Mouse (Mus musculus) right cerebral cortex, postnatal 10 days (tissue): ENCODE results near the gene Xirp1.
"Not testable (repeated sequence)": the region's sequence is repeated elsewhere in the genome, so short reads cannot be mapped to it uniquely, and the experiment has no call there.

ENCODE experiments used
- DNase-seq, 2 experiments: peaks; one replicate each; pipeline ENCODE4 v3.0.0; 2021; ENCODE audit warnings: low spot score in 2 of 2

The Xirp1 gene

DNA sequence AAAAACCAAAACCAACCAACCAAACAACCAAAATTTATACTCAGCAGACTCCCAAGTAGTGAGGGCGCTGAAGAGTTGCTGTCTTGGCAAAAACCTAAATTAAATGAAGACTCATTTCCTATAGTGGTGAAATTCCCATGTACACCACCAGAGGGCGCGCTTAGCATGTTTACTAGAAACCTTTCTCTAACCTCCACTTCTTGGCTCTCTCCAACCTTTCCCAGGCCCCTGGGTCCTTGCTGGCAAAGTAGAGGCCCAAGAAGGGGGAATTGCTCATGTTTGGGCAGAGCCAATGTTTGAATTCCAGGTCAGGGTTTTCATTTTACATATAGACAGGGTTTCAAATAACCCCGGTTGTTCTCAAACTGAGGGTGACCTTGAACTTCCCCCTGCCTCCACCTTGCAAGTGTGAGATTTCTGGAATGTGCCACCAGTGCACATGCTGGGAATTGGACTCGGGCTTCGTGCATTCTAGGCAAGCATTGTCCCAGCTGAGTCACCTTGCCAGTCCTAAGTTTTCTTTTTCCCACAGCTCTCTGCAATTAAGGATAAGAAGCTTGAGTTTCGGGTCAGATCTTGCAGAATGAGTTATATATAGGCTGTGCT is 3.0 kb downstream of the Xirp1 start:
- DNase-seq = peak; percentile 77 to 84

- DNase-seq = no peak
Measured at GRCm38 (mm10) chr9:120016956-120017355, 6.4 kb downstream of the Xirp1 start.

- no peak for DNase-seq
Measured at GRCm38 (mm10) chr9:120014828-120015227, 8.6 kb downstream of the Xirp1 start.

- DNase-seq = no peak
Measured at GRCm38 (mm10) chr9:120013251-120013820, 10.1 kb downstream of the Xirp1 start.

DNA sequence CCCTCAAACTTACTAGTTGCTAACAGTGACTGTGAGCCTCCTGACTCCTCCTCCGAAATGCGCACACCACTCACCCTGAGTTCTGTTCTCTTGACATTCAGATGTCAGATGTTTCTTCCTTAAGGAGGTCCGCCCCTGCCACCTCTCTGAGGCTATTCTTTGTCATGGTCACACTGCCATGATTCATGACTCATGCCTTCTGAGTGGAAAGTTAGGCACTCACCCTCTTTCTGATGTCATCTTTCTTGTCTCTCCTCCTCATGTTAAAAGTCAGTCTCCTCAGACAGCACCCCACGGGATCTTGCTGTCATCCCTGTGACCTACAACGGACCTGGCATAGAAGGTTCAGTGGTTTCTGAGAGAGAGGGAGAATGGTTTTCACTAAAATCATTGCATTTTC is 10.6 kb downstream of the Xirp1 start:
- no peak for DNase-seq

- DNase-seq = not testable (repeated sequence)
Measured at GRCm38 (mm10) chr9:120012161-120012560, 11.2 kb downstream of the Xirp1 start.

DNA sequence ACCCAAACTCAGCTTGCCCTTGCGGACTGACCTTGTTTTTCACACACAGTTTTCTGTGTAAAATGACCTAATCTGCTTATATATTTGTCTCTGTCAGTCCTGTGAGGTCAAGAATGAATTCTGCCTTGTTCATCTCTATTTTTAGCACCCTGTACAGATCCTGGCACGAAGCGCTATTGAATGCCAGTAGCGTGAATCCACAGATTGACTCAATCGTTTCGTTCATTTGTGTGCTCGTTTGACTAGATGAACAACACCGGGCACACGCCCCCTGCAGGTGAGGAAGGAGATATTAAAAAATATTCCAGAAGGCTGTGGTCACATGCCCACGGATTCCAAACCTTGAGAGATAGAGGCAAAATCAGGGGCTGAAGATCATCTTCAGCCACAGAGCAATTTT is 11.9 kb downstream of the Xirp1 start:
- DNase-seq = peak; percentile 87 to 88

DNA sequence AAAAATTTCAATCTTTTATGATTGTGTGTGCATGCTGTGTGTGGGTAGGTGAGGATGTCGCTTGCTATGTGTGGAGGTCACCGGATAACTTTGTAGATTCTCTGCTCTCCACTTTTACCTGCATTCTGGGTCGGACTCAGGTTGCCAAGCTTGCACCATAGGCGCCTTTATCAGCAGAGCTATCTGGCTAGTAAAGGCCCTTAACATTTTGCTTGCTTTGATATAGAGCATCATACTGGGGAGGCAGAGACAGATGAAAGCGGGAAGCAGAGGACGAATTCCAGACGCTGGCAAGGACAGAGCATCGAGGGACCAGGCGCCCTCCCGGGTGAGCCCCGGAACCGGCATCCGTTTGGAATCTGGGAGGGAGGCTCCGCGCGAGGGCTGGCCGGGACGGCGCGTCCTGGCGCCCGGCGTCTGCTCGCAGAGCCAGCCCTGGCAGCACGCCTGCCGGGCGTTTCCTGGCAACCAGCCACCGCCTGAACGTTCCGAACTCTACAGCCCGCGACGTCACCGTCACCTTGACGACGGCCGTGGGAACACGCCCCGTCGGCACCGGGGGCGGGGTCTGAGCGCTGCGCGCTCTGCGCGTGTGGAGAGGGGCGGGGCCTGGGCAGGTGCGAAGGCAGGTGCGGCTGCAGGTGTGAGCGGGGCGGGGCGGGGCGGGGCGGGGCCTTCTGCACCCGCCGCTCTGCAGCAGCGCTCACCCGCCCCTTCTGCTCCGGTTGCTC is 12.5 kb downstream of the Xirp1 start:
- peak; percentile 98 for DNase-seq

DNA sequence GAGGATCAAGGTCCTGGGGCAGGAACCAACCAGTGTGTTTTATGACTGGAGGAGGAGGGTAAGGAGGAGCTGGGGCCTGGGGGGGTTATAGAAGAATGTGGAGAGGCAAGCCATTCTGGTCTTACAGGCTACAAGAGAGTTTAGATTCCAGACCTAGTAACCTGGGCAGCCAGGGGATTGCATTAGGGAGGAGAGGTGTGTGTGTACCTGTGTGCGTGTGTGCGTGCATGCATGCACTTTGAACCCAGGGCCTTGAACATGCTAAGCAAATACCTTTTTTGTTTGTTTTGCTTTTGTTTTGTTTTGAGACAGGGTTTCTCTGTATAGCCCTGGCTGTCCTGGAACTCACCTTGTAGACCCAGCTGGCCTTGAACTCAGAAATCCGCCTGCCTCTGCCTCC is 13.5 kb downstream of the Xirp1 start:
- no peak for DNase-seq

GRCm38 (mm10) chr9:120009226-120009841 is 14.1 kb downstream of the Xirp1 start:
- DNase-seq = no peak

DNA sequence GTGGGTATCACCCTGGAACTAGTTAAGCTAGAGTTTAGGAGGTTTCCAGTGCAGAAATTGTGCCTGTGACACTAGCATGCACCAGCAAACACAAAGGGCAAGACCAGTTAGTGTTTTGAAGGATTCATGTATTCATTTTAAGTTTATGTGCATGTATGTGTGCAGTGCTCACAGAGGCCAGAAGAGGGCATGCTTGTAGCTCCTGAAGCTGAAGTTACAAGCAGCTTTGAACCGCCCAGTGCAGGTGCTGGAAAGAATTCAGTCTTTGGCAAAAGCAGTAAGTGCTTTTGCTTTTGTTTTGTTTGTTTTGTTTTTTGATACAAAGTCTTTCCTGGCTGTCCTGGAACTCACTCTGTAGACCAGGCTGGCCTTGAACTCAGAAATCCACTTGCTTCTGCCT is 15.6 kb downstream of the Xirp1 start:
- no peak for DNase-seq

- no peak for DNase-seq
Measured at GRCm38 (mm10) chr9:120005936-120006335, 17.5 kb downstream of the Xirp1 start.

GRCm38 (mm10) chr9:120002893-120003292 is 20.5 kb downstream of the Xirp1 start:
- no peak for DNase-seq

DNA sequence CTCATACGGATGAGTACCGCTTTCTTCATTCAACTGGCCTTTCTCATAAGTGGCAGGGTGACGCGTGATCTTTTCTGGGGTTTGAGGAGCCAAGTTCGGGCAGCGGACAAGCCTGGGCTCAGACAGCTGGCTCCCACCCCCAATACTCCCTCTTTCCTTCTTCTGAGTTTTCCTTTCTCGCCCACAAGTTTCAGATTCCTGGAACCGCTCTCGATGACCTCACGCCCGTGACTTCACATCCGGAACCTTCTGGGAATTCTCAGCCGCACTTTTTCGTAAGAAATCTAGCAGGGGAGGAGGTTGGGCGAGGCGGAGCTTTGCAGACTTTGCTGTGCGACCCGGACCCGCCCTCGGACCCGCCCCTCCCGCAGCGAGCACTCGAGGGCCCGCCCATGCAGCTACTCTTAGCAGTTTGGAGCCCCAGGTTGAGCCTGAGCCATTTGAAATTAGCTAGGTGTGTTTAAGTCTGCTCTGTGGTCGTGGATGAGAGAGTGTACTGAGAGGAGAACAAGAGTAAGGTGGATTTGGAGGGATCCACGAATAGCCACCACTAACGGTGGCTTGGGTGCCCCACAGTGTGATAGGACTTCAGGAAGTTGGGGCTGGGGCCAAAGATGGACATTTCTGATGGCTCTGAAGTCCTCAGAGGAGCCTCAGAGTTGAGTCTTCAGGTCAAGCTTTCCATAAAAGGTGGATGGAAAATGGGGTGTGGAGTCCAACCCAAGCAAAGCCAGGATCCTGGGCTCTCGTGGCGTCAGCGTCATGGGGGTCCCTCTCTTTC is 21.3 kb downstream of the Xirp1 start:
- peak; percentile 77 for DNase-seq

DNA sequence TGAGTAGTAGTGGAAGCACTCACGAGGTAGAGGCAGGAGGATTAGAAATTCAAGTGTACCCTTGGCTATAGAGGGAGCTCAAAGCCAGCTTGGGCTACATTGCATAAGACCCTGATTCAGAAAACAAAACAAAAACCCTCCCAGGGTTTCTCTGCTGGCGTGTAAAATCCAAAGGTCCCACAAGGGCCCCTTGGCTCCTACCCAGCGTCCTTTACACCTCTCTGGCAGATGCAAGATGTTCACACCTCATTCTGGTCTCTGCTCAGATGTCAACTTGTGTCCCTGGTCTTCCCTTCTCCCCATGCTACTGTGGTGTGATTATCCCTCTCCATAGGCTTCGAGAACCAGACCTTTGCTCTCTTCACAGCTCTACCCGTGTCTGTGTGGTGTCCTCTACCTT is 22.6 kb downstream of the Xirp1 start:
- DNase-seq = no peak

DNA sequence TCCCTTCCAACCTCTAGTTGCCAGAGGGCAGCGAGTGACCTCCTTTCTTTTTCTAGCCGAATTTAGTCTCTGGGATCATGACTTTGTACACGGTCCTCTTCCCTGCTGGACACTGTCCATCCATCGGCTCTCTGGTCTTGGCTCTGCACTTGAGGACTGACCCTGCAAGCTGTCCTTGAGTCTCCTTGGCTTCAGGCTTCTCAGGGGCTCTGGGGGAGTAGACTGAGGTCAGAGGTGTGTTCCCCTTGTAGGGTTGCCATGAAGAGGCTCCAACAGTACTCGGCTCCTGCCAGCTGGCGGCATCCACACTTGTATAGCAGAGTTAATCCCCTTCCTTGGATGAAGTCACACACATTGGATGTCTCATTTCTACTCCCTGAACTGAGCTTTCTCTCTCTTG is 23.8 kb downstream of the Xirp1 start:
- no peak for DNase-seq

DNA sequence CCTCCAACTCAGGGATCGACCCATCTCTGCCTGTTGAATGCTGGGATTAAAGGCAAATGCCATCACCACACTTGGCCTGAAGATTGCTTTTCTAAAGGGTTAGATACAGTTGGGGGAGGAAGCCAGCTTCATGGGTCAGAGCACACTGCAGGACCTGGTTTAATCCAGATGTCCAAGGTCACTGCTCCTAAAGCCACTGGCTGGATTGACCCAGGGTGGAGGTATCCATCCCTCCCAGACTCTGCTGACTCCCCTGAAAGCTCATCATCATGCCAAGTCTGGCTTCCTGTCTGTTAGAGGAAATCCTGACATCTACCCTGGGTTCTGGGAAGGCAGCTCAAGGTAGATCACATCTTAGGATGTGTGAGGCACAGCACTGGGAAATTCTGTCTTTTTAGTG is 24.6 kb downstream of the Xirp1 start:
- DNase-seq = no peak

DNA sequence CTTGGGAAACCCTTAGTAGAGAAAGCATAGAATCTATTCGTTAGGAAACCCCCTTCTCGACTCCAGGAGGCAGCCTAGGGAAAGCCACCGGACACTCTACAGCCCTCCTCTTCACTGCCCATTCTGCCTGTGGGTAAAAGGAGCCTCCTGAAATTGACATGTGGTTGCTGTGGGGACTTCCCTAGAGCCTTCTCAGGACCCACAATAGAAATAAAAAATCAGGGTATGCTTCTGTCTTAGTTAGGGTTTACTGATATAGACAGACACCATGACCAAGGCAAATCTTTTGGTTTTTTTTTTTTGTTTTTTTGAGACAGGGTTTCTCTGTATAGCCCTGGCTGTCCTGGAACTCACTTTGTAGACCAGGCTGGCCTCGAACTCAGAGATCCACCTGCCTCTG is 27.3 kb downstream of the Xirp1 start:
- DNase-seq = no peak

DNA sequence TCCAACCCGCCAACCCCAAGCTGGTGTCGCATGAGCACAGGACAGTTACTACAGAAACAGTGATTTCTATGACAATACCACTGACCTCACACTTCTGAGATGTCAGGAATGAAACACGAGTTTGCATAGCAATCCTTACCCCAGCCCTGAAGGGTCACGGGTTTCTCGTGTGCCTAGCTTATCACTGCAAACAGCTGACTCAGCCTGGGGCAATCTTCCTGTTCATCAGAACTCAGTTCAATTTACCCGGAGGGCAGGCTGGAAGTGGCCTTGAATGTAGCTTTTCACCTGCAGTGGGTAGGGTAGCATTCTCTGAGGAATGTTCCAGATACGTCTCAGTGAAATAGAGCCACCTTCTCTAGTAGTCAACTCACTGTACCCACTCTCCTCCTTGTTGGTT is 29.2 kb downstream of the Xirp1 start:
- DNase-seq = no peak

DNA sequence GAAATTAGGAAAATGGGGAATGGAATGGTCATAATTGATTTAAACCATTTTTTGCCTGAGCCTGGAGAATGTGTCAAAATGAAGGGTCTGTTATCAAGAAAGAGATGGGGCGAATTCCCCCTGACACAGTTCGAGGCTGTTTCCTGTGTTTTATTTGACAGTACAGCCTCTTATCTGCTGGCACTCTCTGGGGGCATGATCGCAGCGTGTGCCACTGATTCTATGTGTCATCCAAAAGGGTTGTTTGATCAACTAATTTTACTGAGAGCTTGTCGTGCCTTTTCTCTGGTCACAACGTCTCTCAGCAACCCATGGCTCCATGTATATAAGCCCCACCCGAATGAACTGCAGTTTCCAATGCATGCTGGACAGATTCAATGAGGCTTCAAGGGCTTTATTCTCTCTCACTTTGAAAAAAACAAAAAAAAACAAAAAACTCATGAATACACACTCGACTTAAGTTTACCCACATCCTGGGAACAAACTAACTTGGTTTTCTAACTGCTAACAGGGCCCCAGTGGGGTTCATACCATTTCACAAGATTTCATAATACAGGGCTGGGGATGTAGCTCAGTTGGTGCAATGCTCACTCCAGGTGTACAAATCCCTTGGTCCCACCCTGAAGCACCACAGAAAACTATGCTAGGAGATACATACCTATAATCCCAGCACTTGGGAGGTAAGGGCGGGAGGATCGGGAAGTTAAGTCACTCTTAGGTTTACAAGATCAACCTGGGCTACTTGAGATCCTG is 30.1 kb downstream of the Xirp1 start:
- DNase-seq = no peak

DNA sequence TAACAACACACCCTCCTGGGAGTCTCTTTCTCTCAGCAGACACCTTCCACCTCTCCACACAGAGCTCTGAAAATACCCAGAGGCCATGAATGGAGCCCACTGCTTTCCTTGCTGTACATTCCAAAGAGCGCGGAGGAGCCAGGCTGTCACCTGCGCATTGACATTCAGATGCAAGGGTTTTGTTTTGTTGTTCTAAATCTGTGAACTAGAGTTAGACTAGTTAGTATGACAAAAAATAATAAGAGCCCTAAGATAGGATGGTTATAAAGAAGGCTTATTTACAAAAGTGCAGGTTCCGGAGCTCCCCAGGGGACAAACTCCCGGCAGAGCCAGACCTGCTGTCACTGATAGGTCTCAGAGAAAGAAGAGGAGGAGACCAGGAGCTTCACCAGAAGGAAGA is 32.1 kb downstream of the Xirp1 start:
- no peak for DNase-seq
